Mouse (Mus musculus) embryo, embryonic 9.5 days (tissue): ENCODE results near the gene Cux1.
A peak's percentile ranks its signal among the peaks of the same experiment; 100 is the strongest.

Experiments used
- DNase-seq: peaks from one replicate; pipeline ENCODE4 v3.0.0-alpha.2; 2017; ENCODE audit errors: extremely low spot score

Cux1 gene

GRCm38 (mm10) chr5:136306254-136306653 lies 261.0 kb downstream of the Cux1 start:
- DNase-seq = no peak

DNA sequence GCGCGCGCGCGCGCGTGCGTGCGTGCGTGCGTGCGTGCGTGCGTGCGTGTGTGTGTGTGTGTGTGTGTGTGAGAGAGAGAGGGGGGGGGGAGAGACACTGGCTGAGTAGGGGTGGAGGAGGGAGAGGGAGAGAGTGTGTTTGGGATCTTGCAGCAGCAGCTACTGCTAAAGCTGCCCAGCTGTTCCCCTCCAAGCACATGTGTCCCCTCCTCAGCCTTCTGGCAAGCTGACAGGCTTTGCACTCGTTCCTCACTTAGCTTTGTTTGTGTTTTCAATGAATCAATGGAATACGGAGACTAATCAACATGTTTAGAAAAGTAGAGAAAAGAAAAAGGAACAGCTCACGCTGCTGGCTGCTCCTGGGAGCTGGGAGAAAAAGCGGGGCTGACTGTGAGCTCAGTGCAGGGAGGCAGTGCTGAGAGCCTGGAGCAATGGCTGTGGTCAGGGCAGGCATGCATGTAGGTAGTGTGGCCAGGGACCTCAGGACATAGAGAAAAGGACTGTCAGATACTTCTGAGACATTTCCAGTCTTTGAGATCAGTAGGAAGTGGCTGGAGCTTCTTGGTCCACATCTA lies 263.8 kb downstream of the Cux1 start:
- DNase-seq = no peak

DNA sequence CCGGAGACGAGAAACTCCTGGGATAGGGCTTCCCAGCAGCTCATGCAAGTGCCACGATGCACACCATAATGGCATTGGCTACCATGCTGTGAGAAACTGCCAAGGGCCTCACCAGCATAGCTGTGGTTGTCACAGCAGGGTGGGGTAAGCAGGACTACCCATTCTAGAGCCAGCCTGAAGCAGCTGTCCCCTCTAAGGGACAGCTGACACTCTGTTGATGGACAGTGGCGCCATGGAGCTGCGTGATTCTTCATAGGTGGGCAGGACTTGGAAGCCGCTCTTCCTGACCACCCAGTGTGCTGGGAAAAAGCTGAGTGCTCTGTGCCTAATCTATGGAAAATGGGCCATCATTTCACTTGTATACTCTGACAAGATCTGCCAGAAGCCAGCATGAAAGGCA lies 266.4 kb downstream of the Cux1 start:
- no peak for DNase-seq

DNA sequence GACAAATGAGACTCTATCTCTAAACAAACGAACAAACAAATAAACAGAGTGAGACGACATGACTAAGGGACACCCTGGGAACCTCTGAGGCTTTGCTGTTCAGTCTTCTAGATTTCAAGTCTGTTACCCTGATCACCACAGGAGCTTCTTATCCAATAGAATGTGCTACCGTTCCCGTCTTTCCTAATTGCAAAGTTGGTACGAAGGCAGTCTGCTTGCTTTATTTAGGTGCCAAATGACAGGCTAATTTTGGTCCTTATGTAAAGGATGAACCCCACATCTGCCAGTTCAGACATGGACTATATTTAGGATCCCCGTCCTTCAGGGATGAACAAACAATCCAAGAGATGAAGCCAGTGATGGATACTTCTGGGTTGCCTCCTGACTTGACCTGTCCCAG lies 269.6 kb downstream of the Cux1 start:
- DNase-seq = no peak

GRCm38 (mm10) chr5:136296911-136297310 lies 270.4 kb downstream of the Cux1 start:
- no peak for DNase-seq

DNA sequence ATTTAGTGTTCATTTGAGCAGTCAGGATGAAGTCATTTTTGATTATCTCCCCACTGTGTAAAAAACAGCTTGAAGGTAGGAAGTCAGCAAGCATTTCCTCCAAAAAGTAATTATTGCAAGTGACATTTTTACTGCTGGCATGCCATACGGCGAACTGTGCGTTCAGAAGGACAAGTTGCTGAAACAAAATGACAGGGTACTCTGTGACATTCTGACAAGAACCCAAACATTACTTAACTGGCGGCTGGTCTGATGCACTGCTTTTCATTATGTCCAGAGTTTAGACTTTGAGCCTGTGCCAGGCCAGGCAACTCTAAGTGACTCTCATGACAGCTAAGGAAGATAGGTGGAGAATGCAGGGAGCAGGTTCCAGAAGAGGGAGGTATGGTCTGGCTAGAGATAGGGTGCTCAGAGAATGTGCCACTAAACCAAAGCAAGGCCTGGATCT lies 274.3 kb downstream of the Cux1 start:
- DNase-seq = no peak

GRCm38 (mm10) chr5:136292361-136292760 lies 274.9 kb downstream of the Cux1 start:
- no peak for DNase-seq

DNA sequence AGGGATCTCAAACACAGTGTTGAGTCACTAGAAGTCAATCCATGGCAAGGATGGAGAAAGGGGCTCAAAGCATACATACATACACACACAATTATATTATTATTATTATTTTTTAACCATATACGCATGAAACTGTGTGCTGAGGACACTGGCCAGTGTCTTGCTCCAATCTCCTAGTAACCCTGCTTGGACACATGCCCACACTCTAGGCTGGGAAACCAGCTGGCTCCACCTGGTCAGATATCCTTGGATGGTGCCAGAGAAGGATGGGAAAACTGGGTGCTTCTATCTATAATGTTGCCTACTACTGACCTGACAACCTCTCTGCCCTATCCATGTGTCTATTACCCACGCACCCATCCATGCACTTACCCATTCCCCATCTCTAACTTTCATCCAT lies 275.7 kb downstream of the Cux1 start:
- no peak for DNase-seq

DNA sequence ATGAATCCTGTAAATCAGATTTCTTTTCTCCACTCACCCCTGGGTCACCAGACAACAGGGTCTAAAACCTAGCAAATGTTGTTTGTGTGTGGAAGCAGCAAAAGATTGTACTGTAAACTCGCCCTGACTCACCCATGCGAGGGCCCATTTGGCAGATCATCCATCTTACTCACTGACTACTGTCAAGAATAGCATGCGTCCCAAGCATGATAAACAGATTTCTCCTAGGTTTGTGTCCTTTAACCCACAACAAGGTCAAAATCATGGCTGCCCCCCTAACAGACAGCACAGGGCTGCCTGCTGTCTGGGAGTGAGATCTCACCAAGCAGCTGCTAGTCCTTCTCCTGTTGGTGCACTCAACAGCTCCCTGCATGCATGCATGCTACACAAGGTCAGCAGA lies 277.5 kb downstream of the Cux1 start:
- no peak for DNase-seq

DNA sequence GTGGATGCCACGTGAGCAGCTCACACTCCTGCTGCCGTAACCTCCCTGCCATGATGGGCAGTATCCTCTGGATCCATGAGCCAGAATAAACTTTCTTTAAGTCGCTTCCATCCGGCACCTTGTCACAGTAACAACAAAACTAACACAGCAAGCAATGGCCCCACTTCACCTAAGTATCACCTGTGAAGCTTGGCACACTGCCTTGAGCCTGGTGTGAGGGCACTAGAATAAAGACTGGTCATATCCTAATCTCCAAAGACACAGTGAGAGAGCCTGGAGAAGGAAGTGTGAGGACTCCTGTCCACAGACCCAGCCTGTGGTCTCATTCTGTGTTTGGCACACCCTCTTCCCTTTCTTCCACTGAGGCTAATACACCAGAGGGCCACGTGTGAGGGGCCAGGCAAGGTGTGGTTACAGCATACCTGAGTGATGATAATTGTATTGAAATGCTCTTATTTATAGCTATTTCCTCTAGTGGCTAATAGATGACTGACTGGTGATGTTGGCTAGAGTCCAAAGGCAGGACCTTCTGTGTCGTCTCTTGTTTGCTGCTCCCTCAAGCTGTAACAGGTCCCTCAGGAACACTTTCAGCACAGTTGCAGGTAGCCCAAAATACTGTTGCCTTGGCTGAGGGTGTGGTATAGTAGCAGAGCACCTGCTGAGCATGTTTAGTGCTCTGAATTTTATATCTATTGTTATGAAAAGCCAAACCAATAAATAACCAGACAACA lies 278.8 kb downstream of the Cux1 start:
- DNase-seq = no peak

- DNase-seq = no peak
These were observed 280.7 kb downstream of the Cux1 start for GRCm38 (mm10) chr5:136286566-136286965.

DNA sequence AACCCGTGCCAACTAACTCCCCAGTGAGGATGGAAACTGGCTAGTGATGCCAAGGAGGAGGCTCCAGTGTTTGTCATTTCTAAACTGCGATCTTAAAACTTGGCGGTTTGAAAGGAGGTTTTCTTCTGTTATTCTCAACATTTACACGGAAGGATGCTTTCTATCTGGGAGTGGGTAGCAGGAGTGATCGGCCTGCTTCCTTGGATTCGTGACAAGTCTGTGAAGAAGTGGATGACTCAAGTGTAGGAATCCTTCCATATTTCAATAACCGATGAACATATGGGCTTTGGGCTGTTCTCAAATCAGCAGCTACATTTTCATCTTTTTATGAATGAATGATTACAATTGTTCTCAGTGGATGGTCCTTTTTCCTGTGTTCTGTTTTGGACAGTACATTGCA lies 282.2 kb downstream of the Cux1 start:
- DNase-seq = no peak

DNA sequence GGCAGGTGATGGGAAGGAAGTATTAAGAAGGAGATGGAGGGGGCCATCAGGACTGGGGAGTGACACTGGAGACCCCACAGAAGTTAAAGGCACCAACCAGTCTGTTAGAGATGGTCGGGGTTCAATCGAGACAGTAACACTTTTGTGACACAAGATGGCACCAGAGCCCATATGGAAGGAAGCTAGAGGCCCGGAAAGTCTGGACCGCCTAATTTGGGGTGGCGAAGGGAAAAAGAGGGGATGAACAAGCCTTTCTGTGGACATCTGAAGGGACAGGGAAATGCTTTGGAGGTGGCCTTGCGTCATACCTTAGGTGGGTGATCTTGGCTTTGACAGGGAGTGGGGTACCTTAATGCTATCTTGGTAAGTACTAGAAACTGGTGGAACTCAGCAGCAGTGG lies 285.9 kb downstream of the Cux1 start:
- DNase-seq = peak; percentile 17

GRCm38 (mm10) chr5:136274739-136275138 lies 292.6 kb downstream of the Cux1 start:
- no peak for DNase-seq

- no peak for DNase-seq
These were observed 297.4 kb downstream of the Cux1 start for GRCm38 (mm10) chr5:136269937-136270336.

DNA sequence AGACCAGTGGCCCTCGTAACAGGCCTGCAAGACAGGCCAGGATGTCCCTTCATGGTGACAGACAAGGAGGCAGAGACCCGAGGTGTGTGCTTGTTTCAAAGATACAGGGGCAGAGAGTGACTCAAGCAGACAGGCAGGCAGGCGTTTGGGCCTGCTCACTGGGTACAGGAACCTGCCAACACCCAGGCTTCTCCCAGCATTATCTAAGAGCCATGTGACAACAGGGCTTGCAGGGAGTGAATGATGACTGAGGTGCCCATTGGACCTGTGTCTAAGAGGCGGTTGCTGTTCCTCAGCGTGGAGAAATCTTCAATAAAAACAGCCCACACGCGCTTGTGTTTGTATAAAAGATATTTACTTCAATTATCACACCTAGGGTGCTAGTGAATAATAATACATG lies 301.2 kb downstream of the Cux1 start:
- no peak for DNase-seq

DNA sequence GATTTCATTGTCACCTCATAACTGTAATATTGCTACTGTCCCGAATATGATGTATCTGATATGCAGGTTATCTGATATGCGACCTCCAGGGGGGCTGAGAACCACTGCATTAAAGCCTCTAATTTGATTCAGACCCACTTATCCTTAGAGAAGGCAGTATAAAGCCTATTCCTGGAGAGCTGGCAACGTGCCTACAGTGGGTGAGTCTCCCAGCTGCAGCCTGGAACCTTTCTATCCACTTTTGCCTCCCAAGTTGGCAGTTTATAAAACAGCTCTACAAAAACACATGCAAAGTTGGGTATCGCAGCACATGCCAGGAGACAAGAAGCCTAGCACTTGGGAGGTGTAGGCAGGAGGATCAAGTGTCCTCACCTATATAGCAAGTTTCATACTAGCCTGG lies 303.9 kb downstream of the Cux1 start:
- no peak for DNase-seq

- peak; percentile 69 for DNase-seq
These were observed 308.4 kb downstream of the Cux1 start for GRCm38 (mm10) chr5:136258919-136259318.

DNA sequence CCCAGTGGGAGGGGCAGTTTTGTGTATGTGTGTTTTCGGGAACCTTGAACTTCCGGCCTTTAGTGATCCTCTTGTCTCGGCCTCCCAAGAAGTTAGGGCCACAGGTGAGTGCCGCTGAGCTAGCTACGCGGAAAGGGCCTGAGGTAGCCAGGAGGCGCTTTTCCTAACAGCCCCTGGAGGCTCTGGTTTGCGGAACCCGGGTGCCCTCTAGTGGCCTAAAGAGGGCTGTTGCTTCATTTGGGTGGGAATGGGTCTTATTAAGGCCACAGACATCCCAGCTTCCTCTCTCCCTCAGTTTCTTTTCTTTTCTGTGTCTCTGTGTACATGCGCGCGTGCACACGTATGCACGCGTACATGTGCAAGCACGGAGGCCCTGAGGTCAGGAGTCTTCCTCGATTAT lies 314.4 kb downstream of the Cux1 start:
- DNase-seq = peak; percentile 85

DNA sequence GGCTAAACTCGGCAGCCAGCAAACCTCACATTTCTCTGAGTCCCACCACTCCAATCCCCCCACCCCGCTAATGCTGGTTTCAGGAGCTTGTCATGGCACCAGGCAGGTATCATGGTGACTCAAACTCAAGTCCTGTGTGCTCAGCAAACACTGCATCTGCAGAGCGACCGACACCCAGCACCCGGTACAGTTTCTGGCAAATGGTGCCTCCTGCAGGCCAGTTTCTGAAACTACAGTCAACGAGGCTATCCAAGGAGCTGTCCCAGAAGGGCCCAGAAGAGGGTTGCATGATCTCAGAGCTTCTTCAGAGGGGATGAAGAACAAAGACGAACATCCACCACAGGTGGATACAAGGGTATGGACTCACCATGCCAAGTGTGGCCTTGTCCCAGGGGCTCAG lies 316.3 kb downstream of the Cux1 start:
- DNase-seq = no peak

GRCm38 (mm10) chr5:136248441-136248840 lies 318.8 kb downstream of the Cux1 start:
- DNase-seq = no peak

DNA sequence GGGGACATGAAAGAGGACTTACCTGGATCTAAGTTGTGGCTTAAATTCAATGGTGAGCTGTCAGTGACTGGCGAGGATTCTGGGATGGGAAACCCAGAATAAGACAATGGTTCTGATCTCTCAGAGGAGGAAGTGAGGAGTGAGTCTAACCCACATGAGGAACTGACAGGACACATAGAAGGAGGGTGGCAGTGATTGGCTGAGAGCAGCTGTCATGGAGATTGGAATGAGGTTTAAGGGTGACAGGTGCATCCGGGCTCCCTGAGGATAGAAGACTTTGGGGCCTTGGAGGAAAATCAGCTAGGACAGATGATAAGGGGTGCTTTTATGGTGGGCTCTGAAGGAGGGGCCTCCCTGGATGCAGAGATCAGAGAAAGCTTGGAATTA lies 320.8 kb downstream of the Cux1 start, which contains the start of gene Sh2b2:
Gene Sh2b2, minus strand, starts transcription at position 105 of the 387 bp plus-strand sequence.
- DNase-seq = no peak

GRCm38 (mm10) chr5:136245541-136246451 lies 321.5 kb downstream of the Cux1 start:
- peak; percentile 40 for DNase-seq
